Mouse (Mus musculus) heart, embryonic 13.5 days (tissue): ENCODE data around the gene Cbfa2t2. TPM values are rescaled to one million over a fixed set of nuclear protein-coding genes. Genes with fewer than 3 reads are reported as not detected.

Experiments used
- ATAC-seq: fragments of 200-750 bp; cut with Nextera tagmentation; 2 replicates; pipeline ENCODE4 v1.8.0; 2017; ENCODE audit warnings: moderate TSS enrichment; ENCODE audit not compliant: insufficient number of reproducible peaks, low FRiP score, low TSS enrichment; ENCODE audit errors: extremely low read depth
- H3K27ac ChIP-seq: fragments of 300-500 bp; sonication (generic); replicated peaks from 2 replicates; pipeline ENCODE4 v1.5.1; 2015; ENCODE audit warnings: moderate library complexity, mild to moderate bottlenecking, inconsistent platforms
- H3K27me3 ChIP-seq: fragments of 300-500 bp; sonication (generic); replicated peaks from 2 replicates; pipeline ENCODE4 v1.6.1; 2015; ENCODE audit warnings: mild to moderate bottlenecking, inconsistent platforms
- H3K36me3 ChIP-seq: fragments of 300-500 bp; sonication (generic); 2 replicates; pipeline ENCODE4 v1.6.1; 2015; ENCODE audit warnings: mild to moderate bottlenecking, inconsistent platforms
- H3K4me1 ChIP-seq: fragments of 300-500 bp; sonication (generic); 2 replicates; pipeline ENCODE4 v1.6.1; 2015; ENCODE audit warnings: inconsistent platforms
- H3K4me2 ChIP-seq: fragments of 300-500 bp; sonication (generic); 2 replicates; pipeline ENCODE4 v1.6.1; 2015; ENCODE audit warnings: inconsistent platforms, mild to moderate bottlenecking, moderate library complexity
- H3K4me3 ChIP-seq: fragments of 300-500 bp; sonication (generic); 2 replicates; pipeline ENCODE4 v1.5.1; 2015; ENCODE audit warnings: moderate library complexity, mild to moderate bottlenecking, inconsistent platforms
- H3K9ac ChIP-seq: fragments of 300-500 bp; sonication (generic); 2 replicates; pipeline ENCODE4 v1.6.1; 2015; ENCODE audit warnings: inconsistent platforms, mild to moderate bottlenecking, moderate library complexity
- H3K9me3 ChIP-seq: fragments of 300-500 bp; sonication (generic); 2 replicates; pipeline ENCODE4 v1.6.1; 2016; ENCODE audit warnings: inconsistent platforms
- WGBS: fragments of 180-500 bp; shearing (Covaris S2); methylation state at CpG from one replicate; pipeline ENCODE4 v1.1.7; 2015; ENCODE audit warnings: mixed read lengths; 5-methylcytosine and 5-hydroxymethylcytosine counted together
- polyA plus RNA-seq: library from polyadenylated mRNA; unstranded; fragments of >200 nt; fragmentation: Nextera tagmentation; extraction: Ambion mirVana; gene quantifications from 2 replicates; pipeline ENCODE4 v1.2.1, GENCODE M21; 2015

Gene Cbfa2t2
- polyA plus RNA-seq, 1 experiment from 2014 or later: 29.2 TPM

GRCm38 (mm10) chr2:154584931-154585601, 148.8 kb downstream of the Cbfa2t2 start:
- Histone ChIP-seq H3K27ac (no peak overlapping the region), H3K4me1 (peaks cover 33% of the 10 kb centered on the region), H3K4me2 (no peak overlapping the region), H3K4me3 (no peak overlapping the region), H3K9me3 (0 out of 2 replicates have a peak, but pooled peaks cover 4% of the 10 kb centered on the region), H3K27me3 (no peaks in the 10 kb centered on the region; the same call in 1 of the 2 replicates), H3K9ac (no peak overlapping the region), H3K36me3 (peaks cover 14% of the 10 kb centered on the region)
- no peak for ATAC-seq
- WGBS: 62% methylated on average over 17 of the region's 17 CpGs

GRCm38 (mm10) chr2:154586405-154586804, 150.1 kb downstream of the Cbfa2t2 start:
- WGBS: 70% methylated on average over 5 of the region's 5 CpGs
- Histone ChIP-seq H3K36me3 (peaks cover 14% of the 10 kb centered on the region), H3K4me1 (peaks cover 24% of the 10 kb centered on the region), H3K4me2 (no peak overlapping the region), H3K27me3 (no peaks in the 10 kb centered on the region; the same call in 1 of the 2 replicates), H3K9me3 (0 out of 2 replicates have a peak, but pooled peaks cover 4% of the 10 kb centered on the region), H3K9ac (no peak overlapping the region), H3K4me3 (no peak overlapping the region), H3K27ac (no peak overlapping the region)
- ATAC-seq: no peak

Other genes with a start within 250 kb of the Cbfa2t2 start
- 0.31 and 0.50 TPM in 2 replicates for gene Bpifb1, start 245.7 kb upstream of the Cbfa2t2 start, polyA plus RNA-seq
- 0.25 and 0.37 TPM in 2 replicates for gene Bpifb5, start 212.7 kb upstream of the Cbfa2t2 start, polyA plus RNA-seq
- gene Bpifb9a, start 178.6 kb upstream of the Cbfa2t2 start, polyA plus RNA-seq: not detected in 2 replicates
- 0.09 TPM in 1 of 2 replicates, not detected in the other for gene Bpifb9b, start 129.3 kb upstream of the Cbfa2t2 start, polyA plus RNA-seq
- gene Cdk5rap1, start 63.5 kb upstream of the Cbfa2t2 start, polyA plus RNA-seq: 13.2 and 15.7 TPM in 2 replicates
- 38.0 and 41.5 TPM in 2 replicates for gene Snta1, start 28.4 kb upstream of the Cbfa2t2 start, polyA plus RNA-seq
- 0.29 TPM in 1 of 2 replicates, not detected in the other for gene 1700003F12Rik, start 110.6 kb downstream of the Cbfa2t2 start, polyA plus RNA-seq
- gene Actl10, start 115.3 kb downstream of the Cbfa2t2 start, polyA plus RNA-seq: 0.09 TPM in 2 replicates
- 1.0 and 1.4 TPM in 2 replicates for gene Necab3, start 122.4 kb downstream of the Cbfa2t2 start, polyA plus RNA-seq
- gene E2f1, start 133.4 kb downstream of the Cbfa2t2 start, polyA plus RNA-seq: 15.5 and 17.8 TPM in 2 replicates
- gene Pxmp4, start 167.2 kb downstream of the Cbfa2t2 start, polyA plus RNA-seq: 24.4 and 25.2 TPM in 2 replicates
- 0.68 and 0.74 TPM in 2 replicates for gene Zfp341, start 176.8 kb downstream of the Cbfa2t2 start, polyA plus RNA-seq
- gene 4930519P11Rik, start 177.0 kb downstream of the Cbfa2t2 start, polyA plus RNA-seq: not detected in 2 replicates
- 22.3 and 22.8 TPM in 2 replicates for gene Chmp4b, start 215.2 kb downstream of the Cbfa2t2 start, polyA plus RNA-seq